Mouse (Mus musculus): ENCODE results near the gene Tbc1d16. TPM values are rescaled to one million over a fixed set of nuclear protein-coding genes. Genes with fewer than 3 reads are reported as not detected.
A peak's percentile ranks its signal among the peaks of the same experiment; 100 is the strongest.
"Not testable (repeated sequence)": the region's sequence is repeated elsewhere in the genome, so short reads cannot be mapped to it uniquely, and the experiment has no call there.

Tbc1d16 gene
- polyA plus RNA-seq, 1 experiment, result 3.9 TPM

- Histone ChIP-seq H3K27me3 (ENCODE audit: control insufficient read depth, insufficient read depth, low read length) (no peaks in the 10 kb centered on the region), H3K4me3 (ENCODE audit: extremely low read depth, insufficient read depth, insufficient read length) (no peak overlapping the region), H3K36me3 (ENCODE audit: control insufficient read depth, insufficient read depth, low read length) (no peaks in the 10 kb centered on the region), H3K27ac (ENCODE audit: insufficient read depth, low read length) (no peak overlapping the region), H3K4me1 (ENCODE audit: control insufficient read depth, insufficient read depth, insufficient read length) (peaks cover 4% of the 10 kb centered on the region; the same call in 1 of the 2 replicates)
- 68% methylated on average over 17 of the region's 17 CpGs for WGBS
- DNase-seq (ENCODE audit: low read depth in 1 of 2, low spot score in 2 of 2), result no peak
- TF ChIP-seq POLR2A (IDR thresholded peaks at IDR 0.05; ENCODE audit: low read depth, low read length), result no peak
Observed at GRCm38 (mm10) chr11:119250998-119251397, 22.7 kb upstream of the Tbc1d16 start.

DNA sequence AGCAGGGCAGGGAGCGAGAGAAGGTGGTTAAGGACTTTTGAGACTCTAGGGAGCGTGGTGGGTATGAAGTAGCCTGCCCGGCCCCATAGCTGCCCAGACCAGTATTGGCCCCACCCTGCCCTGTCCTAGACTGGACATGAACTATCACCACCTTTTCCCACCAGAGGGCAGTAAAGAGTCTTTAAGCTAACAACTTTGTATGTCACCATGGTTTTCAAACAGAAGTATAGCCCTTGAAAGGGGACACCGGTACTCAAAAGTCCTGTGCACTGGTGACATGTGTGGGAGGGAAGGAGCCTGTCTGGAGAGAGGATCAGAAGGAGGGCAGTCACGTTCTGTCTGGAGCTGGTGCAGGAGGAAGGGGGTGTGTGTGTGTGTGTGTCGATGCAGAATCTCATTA, 20.7 kb upstream of the Tbc1d16 start:
- peak; percentile 26 to 43 for DNase-seq (ENCODE audit: low read depth in 1 of 2, low spot score in 2 of 2)
- Histone ChIP-seq H3K4me3 (ENCODE audit: extremely low read depth, insufficient read depth, insufficient read length) (no peak overlapping the region), H3K36me3 (ENCODE audit: control insufficient read depth, insufficient read depth, low read length) (no peaks in the 10 kb centered on the region), H3K27me3 (ENCODE audit: control insufficient read depth, insufficient read depth, low read length) (no peaks in the 10 kb centered on the region), H3K27ac (ENCODE audit: insufficient read depth, low read length) (no peak overlapping the region), H3K4me1 (ENCODE audit: control insufficient read depth, insufficient read depth, insufficient read length) (peaks cover 4% of the 10 kb centered on the region; the same call in 1 of the 2 replicates)
- 36% methylated on average over 6 of the region's 6 CpGs for WGBS
- TF ChIP-seq CTCF (IDR thresholded peaks at IDR 0.05; ENCODE audit: extremely low read depth, insufficient read depth, insufficient read length, insufficient replicate concordance), result no peak; the same call in 1 of the 2 replicates
- TF ChIP-seq POLR2A (IDR thresholded peaks at IDR 0.05; ENCODE audit: low read depth, low read length), result no peak

DNA sequence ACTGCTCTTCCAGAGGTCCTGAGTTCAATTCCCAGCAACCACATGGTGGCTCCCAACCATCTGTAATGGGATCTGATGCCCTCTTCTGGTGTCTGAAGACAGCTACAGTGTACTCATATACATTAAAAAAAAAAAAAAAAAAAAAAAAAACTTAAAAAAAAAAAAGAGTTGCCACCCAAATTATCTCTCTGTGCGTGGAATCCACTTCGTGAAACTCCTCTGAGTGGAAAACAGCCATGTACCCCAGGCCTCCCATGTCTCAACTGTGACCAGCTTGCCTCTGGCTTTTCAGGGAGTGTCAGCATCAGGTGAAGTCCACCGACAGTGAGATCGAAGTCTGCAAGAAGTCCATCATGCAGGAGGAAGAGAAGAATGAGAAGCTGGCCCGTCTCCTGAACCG, 17.2 kb upstream of the Tbc1d16 start:
- not testable (repeated sequence) for H3K27me3 ChIP-seq (ENCODE audit: control insufficient read depth, insufficient read depth, low read length); H3K4me3 ChIP-seq (ENCODE audit: extremely low read depth, insufficient read depth, insufficient read length); H3K4me1 ChIP-seq (ENCODE audit: control insufficient read depth, insufficient read depth, insufficient read length); H3K36me3 ChIP-seq (ENCODE audit: control insufficient read depth, insufficient read depth, low read length); H3K27ac ChIP-seq (ENCODE audit: insufficient read depth, low read length); DNase-seq (ENCODE audit: low read depth in 1 of 2, low spot score in 2 of 2)
- WGBS, result 92% methylated on average over 6 of the region's 6 CpGs

- no peak overlapping the region for H3K27ac ChIP-seq (ENCODE audit: insufficient read depth, low read length)
- 95% methylated on average over 12 of the region's 12 CpGs for WGBS
- H3K36me3 ChIP-seq (ENCODE audit: control insufficient read depth, insufficient read depth, low read length), result no peaks in the 10 kb centered on the region
- H3K4me3 ChIP-seq (ENCODE audit: extremely low read depth, insufficient read depth, insufficient read length), result no peak overlapping the region
- peaks cover 7% of the 10 kb centered on the region; the same call in 1 of the 2 replicates for H3K4me1 ChIP-seq (ENCODE audit: control insufficient read depth, insufficient read depth, insufficient read length)
- no peak for TF ChIP-seq POLR2A (IDR thresholded peaks at IDR 0.05; ENCODE audit: low read depth, low read length)
- no peak for TF ChIP-seq CTCF (IDR thresholded peaks at IDR 0.05; ENCODE audit: extremely low read depth, insufficient read depth, insufficient read length, insufficient replicate concordance)
- DNase-seq (ENCODE audit: low read depth in 1 of 2, low spot score in 2 of 2), result no peak
- no peaks in the 10 kb centered on the region for H3K27me3 ChIP-seq (ENCODE audit: control insufficient read depth, insufficient read depth, low read length)
Observed at GRCm38 (mm10) chr11:119239480-119239879, 11.2 kb upstream of the Tbc1d16 start.

DNA sequence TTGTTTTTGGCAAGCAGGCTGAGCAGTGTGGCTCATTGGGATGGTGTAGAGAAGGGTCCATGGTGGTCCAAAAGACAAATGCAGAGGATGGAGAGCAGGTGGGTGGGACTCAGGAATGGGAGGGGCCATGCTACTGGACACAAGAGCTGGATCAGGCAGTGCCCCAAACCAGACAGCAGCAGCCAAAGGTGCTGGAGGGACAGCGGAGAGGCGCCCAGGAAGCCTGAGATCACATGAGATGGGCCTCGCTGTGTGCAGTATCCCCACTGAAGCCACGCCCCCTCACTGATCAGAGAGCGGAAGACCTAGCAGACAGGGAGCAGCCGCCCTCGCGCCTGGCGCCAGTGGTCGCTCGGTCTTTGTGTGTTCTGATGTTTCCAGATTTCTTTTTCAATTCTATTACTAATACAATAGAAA, 10.0 kb upstream of the Tbc1d16 start:
- peak; percentile 54 to 83 for DNase-seq (ENCODE audit: low read depth in 1 of 2, low spot score in 2 of 2)

DNA sequence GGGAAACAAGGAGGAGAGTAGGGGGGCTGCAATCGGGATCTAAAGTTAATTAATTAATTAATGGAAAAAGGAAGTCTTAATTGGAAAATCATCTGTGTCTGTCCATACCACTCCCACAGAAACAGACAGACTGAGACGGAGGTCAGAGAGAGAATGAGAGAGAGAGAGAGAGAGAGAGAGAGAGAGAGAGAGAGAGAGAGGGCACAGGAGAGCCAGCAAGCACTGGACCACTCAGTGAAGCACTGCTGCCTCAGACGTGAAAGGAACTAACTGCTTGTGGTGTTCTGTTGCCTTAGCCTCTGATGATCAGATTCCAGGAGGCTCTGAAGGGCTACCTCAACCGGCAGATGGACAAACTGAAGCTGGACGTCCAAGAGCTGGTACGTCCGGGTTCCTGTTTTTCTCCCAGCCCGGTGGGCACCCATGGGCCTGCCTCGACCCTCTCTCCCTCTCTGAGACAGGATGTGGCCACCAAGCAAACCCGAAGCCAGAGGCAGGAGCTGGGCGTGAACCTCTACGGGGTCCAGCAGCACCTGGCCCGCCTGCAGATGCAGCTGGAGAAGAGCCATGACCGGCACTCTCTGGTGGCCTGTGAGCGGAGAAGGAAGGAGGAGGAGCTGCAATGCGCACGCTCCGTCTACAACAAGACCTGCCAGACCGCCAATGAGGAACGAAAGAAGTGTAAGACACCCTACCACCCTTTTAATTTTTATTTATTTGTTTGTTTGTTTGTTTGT, 9.4 kb upstream of the Tbc1d16 start:
- H3K27ac ChIP-seq (ENCODE audit: insufficient read depth, low read length), result peak overlapping the region; percentile 57
- TF ChIP-seq POLR2A (IDR thresholded peaks at IDR 0.05; ENCODE audit: low read depth, low read length) (peak; percentile 64; the same call in 1 of the 2 replicates), CTCF (IDR thresholded peaks at IDR 0.05; ENCODE audit: extremely low read depth, insufficient read depth, insufficient read length, insufficient replicate concordance) (no peak)
- peak overlapping the region; percentile 63 for H3K4me3 ChIP-seq (ENCODE audit: extremely low read depth, insufficient read depth, insufficient read length)
- H3K36me3 ChIP-seq (ENCODE audit: control insufficient read depth, insufficient read depth, low read length), result no peaks in the 10 kb centered on the region
- WGBS, result 4% methylated on average over 20 of the region's 20 CpGs
- peaks cover 7% of the 10 kb centered on the region; the same call in 1 of the 2 replicates for H3K4me1 ChIP-seq (ENCODE audit: control insufficient read depth, insufficient read depth, insufficient read length)
- DNase-seq (ENCODE audit: low read depth in 1 of 2, low spot score in 2 of 2), result peak in 1 of 2 experiments; percentile 57
- no peaks in the 10 kb centered on the region for H3K27me3 ChIP-seq (ENCODE audit: control insufficient read depth, insufficient read depth, low read length)

More for the DNA sequence above, 10.0 kb upstream of the Tbc1d16 start:
- Histone ChIP-seq H3K4me3 (ENCODE audit: extremely low read depth, insufficient read depth, insufficient read length) (peak overlapping the region; percentile 63), H3K27me3 (ENCODE audit: control insufficient read depth, insufficient read depth, low read length) (no peaks in the 10 kb centered on the region), H3K4me1 (ENCODE audit: control insufficient read depth, insufficient read depth, insufficient read length) (peaks cover 7% of the 10 kb centered on the region; the same call in 1 of the 2 replicates), H3K36me3 (ENCODE audit: control insufficient read depth, insufficient read depth, low read length) (no peaks in the 10 kb centered on the region), H3K27ac (ENCODE audit: insufficient read depth, low read length) (no peak overlapping the region; the same call in 1 of the 2 replicates)
- TF ChIP-seq CTCF (IDR thresholded peaks at IDR 0.05; ENCODE audit: extremely low read depth, insufficient read depth, insufficient read length, insufficient replicate concordance) (no peak), POLR2A (IDR thresholded peaks at IDR 0.05; ENCODE audit: low read depth, low read length) (no peak; the same call in 1 of the 2 replicates)
- 6% methylated on average over 11 of the region's 11 CpGs for WGBS

DNA sequence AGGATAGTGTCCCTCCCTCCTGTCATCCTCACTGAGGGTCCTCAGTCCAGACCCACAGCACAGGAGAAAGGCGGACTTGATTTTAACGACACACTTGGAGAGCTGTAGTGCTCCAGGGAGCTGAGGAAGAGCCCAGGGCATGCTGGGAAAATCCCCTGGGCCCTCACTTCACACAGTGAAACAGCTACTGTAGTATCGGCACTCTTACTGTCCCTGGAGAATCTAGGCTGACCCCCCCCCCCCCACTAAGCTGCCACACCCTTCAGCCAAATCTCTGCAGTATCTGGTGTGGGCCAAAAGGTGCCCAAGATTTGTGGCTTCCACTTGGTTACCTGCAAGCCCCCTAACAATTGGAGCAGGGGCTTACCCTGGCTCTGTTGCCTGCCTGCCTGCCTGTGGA, 8.7 kb upstream of the Tbc1d16 start:
- DNase-seq (ENCODE audit: low read depth in 1 of 2, low spot score in 2 of 2), result no peak
- Histone ChIP-seq H3K27me3 (ENCODE audit: control insufficient read depth, insufficient read depth, low read length) (no peaks in the 10 kb centered on the region), H3K4me3 (ENCODE audit: extremely low read depth, insufficient read depth, insufficient read length) (no peak overlapping the region), H3K36me3 (ENCODE audit: control insufficient read depth, insufficient read depth, low read length) (no peaks in the 10 kb centered on the region), H3K4me1 (ENCODE audit: control insufficient read depth, insufficient read depth, insufficient read length) (peaks cover 7% of the 10 kb centered on the region; the same call in 1 of the 2 replicates), H3K27ac (ENCODE audit: insufficient read depth, low read length) (no peak overlapping the region)
- 61% methylated on average over 3 of the region's 3 CpGs for WGBS
- TF ChIP-seq CTCF (IDR thresholded peaks at IDR 0.05; ENCODE audit: extremely low read depth, insufficient read depth, insufficient read length, insufficient replicate concordance) (no peak), POLR2A (IDR thresholded peaks at IDR 0.05; ENCODE audit: low read depth, low read length) (no peak)

Data from spleen, adult 2 months (tissue).